Mouse (Mus musculus): ENCODE measurements at regions not wholly inside any gene's neighbourhood (a gene's known extent, or its start where the extent isn't known, plus 50 kb on each side); places are given as distances from the start of the nearest gene placed in this dataset.

GRCm38 (mm10) chr13:110542303-110543065 lies 147.6 kb downstream of the Plk2 start:
- DNase-seq (ENCODE audit: low spot score) = no peak

DNA sequence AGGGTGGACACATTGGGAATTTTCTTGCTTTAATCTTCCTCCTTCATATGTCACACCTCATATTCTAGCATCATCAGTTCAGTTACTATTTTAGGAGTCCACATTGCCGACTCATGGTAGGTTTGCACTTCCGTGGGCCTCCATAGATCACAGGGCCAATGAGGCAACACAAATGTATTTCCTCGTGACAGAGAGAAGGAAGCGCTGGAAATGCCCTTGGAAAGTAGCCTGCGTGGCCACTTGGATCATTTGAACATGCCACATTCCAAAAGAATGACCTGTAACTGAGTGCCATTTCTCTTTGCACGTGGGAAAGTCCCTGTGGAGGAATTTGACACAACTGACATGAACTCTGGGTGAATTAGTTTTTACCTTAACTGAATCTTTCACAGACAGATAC lies 150.6 kb downstream of the Plk2 start:
- WGBS = 78% methylated on average over 6 of the region's 6 CpGs
- no peaks in the 10 kb centered on the region for H3K9me3 ChIP-seq
- no peak overlapping the region for H3K27ac ChIP-seq (replicated peaks)
- no peak for DNase-seq (ENCODE audit: low spot score)
- H3K27me3 ChIP-seq (replicated peaks; ENCODE audit: low read depth, poor library complexity, severe bottlenecking) = no peaks in the 10 kb centered on the region
- H3K4me3 ChIP-seq = no peak overlapping the region
- no peaks in the 10 kb centered on the region for H3K4me1 ChIP-seq
- no peaks in the 10 kb centered on the region for H3K36me3 ChIP-seq (replicated peaks)

More at GRCm38 (mm10) chr13:110542303-110543065, 147.6 kb downstream of the Plk2 start:
- Histone ChIP-seq H3K36me3 (replicated peaks) (no peaks in the 10 kb centered on the region), H3K9me3 (no peaks in the 10 kb centered on the region), H3K27me3 (replicated peaks; ENCODE audit: low read depth, poor library complexity, severe bottlenecking) (no peaks in the 10 kb centered on the region), H3K4me1 (peaks cover 9% of the 10 kb centered on the region), H3K4me3 (no peak overlapping the region), H3K27ac (replicated peaks) (no peak overlapping the region)
- 92% methylated on average over 5 of the region's 5 CpGs for WGBS

GRCm38 (mm10) chr13:110555529-110556319 lies 160.9 kb downstream of the Plk2 start:
- Histone ChIP-seq H3K4me1 (no peaks in the 10 kb centered on the region), H3K27ac (replicated peaks) (no peak overlapping the region), H3K4me3 (no peak overlapping the region), H3K27me3 (replicated peaks; ENCODE audit: low read depth, poor library complexity, severe bottlenecking) (no peaks in the 10 kb centered on the region), H3K9me3 (no peaks in the 10 kb centered on the region), H3K36me3 (replicated peaks) (no peaks in the 10 kb centered on the region)
- no peak for DNase-seq (ENCODE audit: low spot score)
- WGBS = 84% methylated on average over 7 of the region's 7 CpGs

DNA sequence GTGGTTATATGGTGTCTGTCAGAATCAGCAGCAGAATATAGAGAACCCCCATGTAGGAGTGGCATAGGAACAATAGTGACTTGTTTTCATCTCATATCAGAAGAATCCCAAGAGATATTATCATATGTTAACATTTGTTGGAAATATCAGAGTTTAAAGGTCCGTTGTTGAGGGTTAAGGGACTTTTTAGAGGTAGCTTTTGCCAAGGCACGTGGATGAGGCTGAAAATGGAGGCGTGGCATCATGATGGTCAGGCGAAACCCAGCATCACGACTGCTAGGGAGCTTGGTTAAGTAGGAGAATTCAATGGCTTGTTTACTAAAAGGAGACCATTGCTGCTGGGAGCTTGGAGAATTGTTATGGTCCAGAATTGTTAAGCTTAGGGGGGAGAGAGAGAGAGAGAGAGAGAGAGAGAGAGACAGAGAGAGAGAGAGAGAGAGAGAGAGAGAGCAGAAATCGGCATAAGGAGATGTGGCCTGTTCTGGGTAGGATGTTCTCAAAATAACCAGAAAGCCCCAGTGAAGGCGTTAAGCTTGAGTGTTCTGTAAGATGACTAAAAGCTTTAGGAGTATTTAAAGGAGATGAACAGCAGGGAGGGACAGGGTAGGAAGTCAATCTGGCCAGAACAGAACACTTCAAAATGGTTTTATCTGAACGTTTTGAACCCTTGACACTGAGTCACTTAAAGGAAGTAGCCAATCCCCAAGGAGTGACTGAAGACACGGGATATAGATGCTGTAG lies 161.7 kb downstream of the Plk2 start:
- no peaks in the 10 kb centered on the region for H3K27me3 ChIP-seq (replicated peaks; ENCODE audit: low read depth, poor library complexity, severe bottlenecking)
- no peaks in the 10 kb centered on the region for H3K9me3 ChIP-seq
- H3K4me3 ChIP-seq = no peak overlapping the region
- DNase-seq (ENCODE audit: low spot score) = no peak
- H3K36me3 ChIP-seq (replicated peaks) = no peaks in the 10 kb centered on the region
- H3K27ac ChIP-seq (replicated peaks) = no peak overlapping the region
- WGBS = 70% methylated on average over 9 of the region's 9 CpGs
- H3K4me1 ChIP-seq = no peaks in the 10 kb centered on the region

DNA sequence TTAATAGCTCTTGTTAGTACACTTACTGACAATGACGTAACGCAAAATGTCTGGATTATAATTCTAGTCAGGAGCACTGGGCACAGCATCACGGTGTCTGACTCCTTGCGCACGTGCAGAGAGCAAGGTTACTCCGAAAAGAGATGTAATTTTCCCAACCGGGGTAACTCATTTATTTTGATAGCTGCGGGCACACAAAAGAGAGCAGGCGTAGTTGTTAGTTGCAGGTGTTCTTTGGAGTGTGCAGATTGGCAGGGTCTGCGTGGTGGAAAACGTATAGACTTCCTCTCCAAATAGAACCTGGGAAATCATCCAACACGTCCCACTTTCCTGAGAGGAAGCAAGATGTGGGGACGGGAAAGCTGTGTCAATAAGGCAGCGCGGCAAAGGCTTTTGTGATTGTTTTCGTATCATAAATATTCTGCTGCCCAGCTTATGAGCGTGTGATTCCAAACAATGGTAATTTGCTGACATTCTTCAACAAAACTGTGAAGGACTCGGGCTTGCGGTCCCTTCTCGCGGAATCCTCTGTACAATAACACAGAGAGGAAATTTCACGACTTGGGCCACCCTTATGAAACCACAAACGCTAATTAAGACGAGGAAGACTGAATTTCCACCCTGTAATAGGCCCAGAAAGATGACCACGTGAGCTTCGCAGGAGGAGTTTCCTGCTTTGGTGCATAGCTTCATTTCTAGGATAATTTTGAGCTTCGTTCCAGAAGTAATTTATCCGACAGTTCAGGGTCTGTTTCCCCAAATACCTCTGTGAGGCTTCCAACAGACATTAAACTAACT lies 163.3 kb downstream of the Plk2 start:
- 84% methylated on average over 28 of the region's 28 CpGs for WGBS
- H3K36me3 ChIP-seq (replicated peaks) = no peaks in the 10 kb centered on the region

DNA sequence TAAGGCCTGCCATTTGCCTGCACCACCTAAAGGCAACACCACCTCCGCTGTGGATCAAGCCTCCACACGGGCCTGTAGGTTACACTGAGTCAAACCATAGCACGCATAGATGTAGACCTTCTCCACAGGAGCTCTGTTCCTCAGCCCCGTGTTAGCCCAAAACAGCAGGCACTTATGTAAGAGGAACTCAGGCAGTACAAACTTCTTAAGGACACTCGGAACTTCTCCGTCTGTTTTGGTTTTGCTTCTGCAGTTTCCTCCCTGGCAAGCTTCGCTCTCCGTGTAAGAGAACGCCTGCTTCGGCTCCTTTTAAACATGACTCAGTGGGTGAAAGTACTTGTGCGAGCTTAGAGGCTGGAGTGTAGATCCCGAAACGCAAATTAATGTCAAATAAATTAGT lies 165.7 kb downstream of the Plk2 start:
- no peak for DNase-seq (ENCODE audit: low spot score)

More for the DNA sequence above, 163.3 kb downstream of the Plk2 start:
- no peak for DNase-seq (ENCODE audit: low spot score)
- Histone ChIP-seq H3K4me1 (no peaks in the 10 kb centered on the region), H3K9me3 (no peaks in the 10 kb centered on the region), H3K27me3 (replicated peaks; ENCODE audit: low read depth, poor library complexity, severe bottlenecking) (no peaks in the 10 kb centered on the region), H3K4me3 (no peak overlapping the region), H3K27ac (replicated peaks) (no peak overlapping the region)

GRCm38 (mm10) chr13:110562499-110562898 lies 167.7 kb downstream of the Plk2 start:
- Histone ChIP-seq H3K36me3 (replicated peaks) (no peaks in the 10 kb centered on the region), H3K27me3 (replicated peaks; ENCODE audit: low read depth, poor library complexity, severe bottlenecking) (no peaks in the 10 kb centered on the region), H3K4me1 (peaks cover 4% of the 10 kb centered on the region), H3K9me3 (no peaks in the 10 kb centered on the region), H3K27ac (replicated peaks) (no peak overlapping the region), H3K4me3 (no peak overlapping the region)
- WGBS = 79% methylated on average over 3 of the region's 3 CpGs
- DNase-seq (ENCODE audit: low spot score) = no peak

More for the DNA sequence above, 165.7 kb downstream of the Plk2 start:
- Histone ChIP-seq H3K4me3 (no peak overlapping the region), H3K27ac (replicated peaks) (no peak overlapping the region), H3K27me3 (replicated peaks; ENCODE audit: low read depth, poor library complexity, severe bottlenecking) (no peaks in the 10 kb centered on the region), H3K9me3 (no peaks in the 10 kb centered on the region), H3K36me3 (replicated peaks) (no peaks in the 10 kb centered on the region), H3K4me1 (peaks cover 4% of the 10 kb centered on the region)
- WGBS = 89% methylated on average over 13 of the region's 13 CpGs

GRCm38 (mm10) chr13:110562902-110563301 lies 168.1 kb downstream of the Plk2 start:
- Histone ChIP-seq H3K27ac (replicated peaks) (no peak overlapping the region), H3K36me3 (replicated peaks) (no peaks in the 10 kb centered on the region), H3K27me3 (replicated peaks; ENCODE audit: low read depth, poor library complexity, severe bottlenecking) (no peaks in the 10 kb centered on the region), H3K4me3 (no peak overlapping the region), H3K4me1 (peaks cover 4% of the 10 kb centered on the region), H3K9me3 (no peaks in the 10 kb centered on the region)
- WGBS = 73% methylated on average over 5 of the region's 5 CpGs
- no peak for DNase-seq (ENCODE audit: low spot score)

GRCm38 (mm10) chr13:110563967-110564366 lies 169.1 kb downstream of the Plk2 start:
- H3K36me3 ChIP-seq (replicated peaks) = no peaks in the 10 kb centered on the region
- no peaks in the 10 kb centered on the region for H3K27me3 ChIP-seq (replicated peaks; ENCODE audit: low read depth, poor library complexity, severe bottlenecking)
- no peaks in the 10 kb centered on the region for H3K9me3 ChIP-seq
- H3K27ac ChIP-seq (replicated peaks) = no peak overlapping the region
- whole genome bisulfite sequencing = 56% methylated on average over 9 of the region's 9 CpGs
- no peak overlapping the region for H3K4me3 ChIP-seq
- no peak for DNase-seq (ENCODE audit: low spot score)
- peaks cover 4% of the 10 kb centered on the region for H3K4me1 ChIP-seq

GRCm38 (mm10) chr13:110568482-110569179 lies 173.8 kb downstream of the Plk2 start:
- Histone ChIP-seq H3K4me3 (no peak overlapping the region), H3K27me3 (replicated peaks; ENCODE audit: low read depth, poor library complexity, severe bottlenecking) (no peaks in the 10 kb centered on the region), H3K36me3 (replicated peaks) (no peaks in the 10 kb centered on the region), H3K27ac (replicated peaks) (no peak overlapping the region), H3K4me1 (peaks cover 5% of the 10 kb centered on the region), H3K9me3 (no peaks in the 10 kb centered on the region)
- DNase-seq (ENCODE audit: low spot score) = no peak
- 89% methylated on average over 8 of the region's 8 CpGs for WGBS

DNA sequence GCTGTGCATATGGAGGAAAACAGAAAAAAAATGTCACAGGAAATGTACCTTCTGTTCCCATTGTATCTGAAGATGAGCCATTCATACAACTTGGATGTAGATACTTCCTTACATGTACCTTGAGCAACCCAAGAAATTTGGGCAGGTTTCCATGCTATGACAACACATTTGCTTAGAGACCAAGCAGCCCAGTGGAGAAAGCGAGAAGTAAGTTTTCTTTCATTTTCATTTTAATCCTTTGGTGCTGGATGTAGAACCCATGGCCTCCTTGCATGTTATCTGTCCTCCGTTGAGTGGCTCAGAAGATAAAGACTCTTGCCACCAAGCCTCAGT lies 174.3 kb downstream of the Plk2 start:
- 0 out of 2 replicates have a peak, but pooled peaks cover 3% of the 10 kb centered on the region for H3K4me1 ChIP-seq
- 91% methylated on average over 2 of the region's 2 CpGs for WGBS

More for the DNA sequence above, 174.3 kb downstream of the Plk2 start:
- Histone ChIP-seq H3K27me3 (replicated peaks; ENCODE audit: low read depth, poor library complexity, severe bottlenecking) (no peaks in the 10 kb centered on the region), H3K27ac (replicated peaks) (no peak overlapping the region), H3K36me3 (replicated peaks) (no peaks in the 10 kb centered on the region), H3K9me3 (no peaks in the 10 kb centered on the region), H3K4me3 (no peak overlapping the region)
- DNase-seq (ENCODE audit: low spot score) = no peak
